Mouse (Mus musculus): ENCODE results near the gene Wdr95.

The Wdr95 gene

GRCm38 (mm10) chr5:149577449-149577848 lies 49.0 kb downstream of the Wdr95 start:
- no peak for DNase-seq (ENCODE audit: low read depth, low spot score)

GRCm38 (mm10) chr5:149582642-149583262 lies 54.3 kb downstream of the Wdr95 start:
- DNase-seq (ENCODE audit: low read depth, low spot score), result no peak

GRCm38 (mm10) chr5:149583507-149583906 lies 55.0 kb downstream of the Wdr95 start:
- no peak for DNase-seq (ENCODE audit: low read depth, low spot score)

GRCm38 (mm10) chr5:149584154-149584655 lies 55.7 kb downstream of the Wdr95 start:
- no peak for DNase-seq (ENCODE audit: low read depth, low spot score)

GRCm38 (mm10) chr5:149585231-149585630 lies 56.8 kb downstream of the Wdr95 start:
- DNase-seq (ENCODE audit: low read depth, low spot score), result no peak

GRCm38 (mm10) chr5:149585910-149586309 lies 57.4 kb downstream of the Wdr95 start:
- no peak for DNase-seq (ENCODE audit: low read depth, low spot score)

- no peak for DNase-seq (ENCODE audit: low read depth, low spot score)
Measured at GRCm38 (mm10) chr5:149587327-149587895, 58.9 kb downstream of the Wdr95 start.

GRCm38 (mm10) chr5:149588814-149589534 lies 60.5 kb downstream of the Wdr95 start:
- DNase-seq (ENCODE audit: low read depth, low spot score), result no peak

- no peak for DNase-seq (ENCODE audit: low read depth, low spot score)
Measured at GRCm38 (mm10) chr5:149589932-149590331, 61.5 kb downstream of the Wdr95 start.

- no peak for DNase-seq (ENCODE audit: low read depth, low spot score)
Measured at GRCm38 (mm10) chr5:149594215-149594614, 65.7 kb downstream of the Wdr95 start.

- no peak for DNase-seq (ENCODE audit: low read depth, low spot score)
Measured at GRCm38 (mm10) chr5:149597351-149597750, 68.9 kb downstream of the Wdr95 start.

GRCm38 (mm10) chr5:149601996-149602395 lies 73.5 kb downstream of the Wdr95 start:
- no peak for DNase-seq (ENCODE audit: low read depth, low spot score)

- no peak for DNase-seq (ENCODE audit: low read depth, low spot score)
Measured at GRCm38 (mm10) chr5:149603241-149603640, 74.8 kb downstream of the Wdr95 start.

GRCm38 (mm10) chr5:149607083-149607720 lies 78.7 kb downstream of the Wdr95 start:
- DNase-seq (ENCODE audit: low read depth, low spot score), result no peak

GRCm38 (mm10) chr5:149611476-149612164 lies 83.1 kb downstream of the Wdr95 start:
- no peak for DNase-seq (ENCODE audit: low read depth, low spot score)

- no peak for DNase-seq (ENCODE audit: low read depth, low spot score)
Measured at GRCm38 (mm10) chr5:149612165-149612518, 83.7 kb downstream of the Wdr95 start.

GRCm38 (mm10) chr5:149612740-149613139 lies 84.3 kb downstream of the Wdr95 start:
- DNase-seq (ENCODE audit: low read depth, low spot score), result no peak

- DNase-seq (ENCODE audit: low read depth, low spot score), result no peak
Measured at GRCm38 (mm10) chr5:149616138-149616537, 87.7 kb downstream of the Wdr95 start.

GRCm38 (mm10) chr5:149616817-149617216 lies 88.3 kb downstream of the Wdr95 start:
- no peak for DNase-seq (ENCODE audit: low read depth, low spot score)

GRCm38 (mm10) chr5:149617776-149618425 lies 89.4 kb downstream of the Wdr95 start:
- no peak for DNase-seq (ENCODE audit: low read depth, low spot score)

- no peak for DNase-seq (ENCODE audit: low read depth, low spot score)
Measured at GRCm38 (mm10) chr5:149622152-149622551, 93.7 kb downstream of the Wdr95 start.

All from embryo, embryonic 11.5 days (tissue).